Mouse (Mus musculus) limb, embryonic 12.5 days (tissue): ENCODE results near the gene Ccl2. TPM values are rescaled to one million over a fixed set of nuclear protein-coding genes. Genes with fewer than 3 reads are reported as not detected.

Source experiments
- ATAC-seq: fragments of 200-750 bp; cut with Nextera tagmentation; 2 replicates; pipeline ENCODE4 v1.8.0; 2017; ENCODE audit warnings: low read depth, moderate TSS enrichment; ENCODE audit not compliant: insufficient number of reproducible peaks, insufficient read depth, low FRiP score, low TSS enrichment
- H3K27ac ChIP-seq: fragments of 300-500 bp; sonication (generic); 2 replicates; pipeline ENCODE4 v1.5.1; 2016; ENCODE audit warnings: mild to moderate bottlenecking, moderate library complexity
- H3K27me3 ChIP-seq: fragments of 300-500 bp; sonication (generic); 2 replicates; pipeline ENCODE4 v1.6.1; 2016; ENCODE audit warnings: mild to moderate bottlenecking, moderate library complexity
- H3K36me3 ChIP-seq: fragments of 300-500 bp; sonication (generic); 2 replicates; pipeline ENCODE4 v1.6.1; 2016; ENCODE audit warnings: mild to moderate bottlenecking, moderate library complexity
- H3K4me1 ChIP-seq: fragments of 300-500 bp; sonication (generic); replicated peaks from 2 replicates; pipeline ENCODE4 v1.6.1; 2016
- H3K4me2 ChIP-seq: fragments of 300-500 bp; sonication (generic); 2 replicates; pipeline ENCODE4 v1.6.1; 2016; ENCODE audit warnings: mild to moderate bottlenecking, moderate library complexity
- H3K4me3 ChIP-seq: fragments of 300-500 bp; sonication (generic); replicated peaks from 2 replicates; pipeline ENCODE4 v1.5.1; 2016; ENCODE audit warnings: mild to moderate bottlenecking
- H3K9ac ChIP-seq: fragments of 300-500 bp; sonication (generic); replicated peaks from 2 replicates; pipeline ENCODE4 v1.6.1; 2016; ENCODE audit warnings: mild to moderate bottlenecking, moderate library complexity
- H3K9me3 ChIP-seq: fragments of 300-500 bp; sonication (generic); 2 replicates; pipeline ENCODE4 v1.6.1; 2016; ENCODE audit warnings: mild to moderate bottlenecking, moderate library complexity
- WGBS: fragments of 180-500 bp; shearing (Covaris S2); methylation state at CpG from one replicate; pipeline ENCODE4 v1.1.7; 2016; 5-methylcytosine and 5-hydroxymethylcytosine counted together
- polyA plus RNA-seq: library from polyadenylated mRNA; unstranded; fragments of >200 nt; fragmentation: Nextera tagmentation; extraction: Ambion mirVana; gene quantifications from 2 replicates; pipeline ENCODE4 v1.2.1, GENCODE M21; 2016

Gene Ccl2
- polyA plus RNA-seq = 1.1 and 1.5 TPM in 2 replicates

- H3K4me2 ChIP-seq = no peak within 1 kb of the TSS
- no peaks in the 10 kb centered on the region for H3K27me3 ChIP-seq
- H3K4me1 ChIP-seq = peaks cover 3% of the 10 kb centered on the region; the same call in 1 of the 2 replicates
- no peak within 1 kb of the TSS for H3K9ac ChIP-seq
- no peak for ATAC-seq
- H3K27ac ChIP-seq = no peak within 1 kb of the TSS
- WGBS = 47% methylated on average over 5 of the region's 5 CpGs
- H3K9me3 ChIP-seq = no peaks in the 10 kb centered on the region
- no peak within 1 kb of the TSS for H3K4me3 ChIP-seq
- no peaks in the 10 kb centered on the region for H3K36me3 ChIP-seq
Measured at GRCm38 (mm10) chr11:82035356-82035755, at the start of gene Ccl2. TSS of gene Ccl2 (plus strand) at chr11:82035571.

- peaks cover 8% of the 10 kb centered on the region; the same call in 1 of the 2 replicates for H3K4me1 ChIP-seq
- no peaks in the 10 kb centered on the region for H3K36me3 ChIP-seq
- no peaks in the 10 kb centered on the region for H3K9me3 ChIP-seq
- ATAC-seq = no peak
- 0 out of 2 replicates have a peak, but pooled peaks cover 9% of the 10 kb centered on the region for H3K27me3 ChIP-seq
- H3K27ac ChIP-seq = no peak overlapping the region
- H3K9ac ChIP-seq = no peak overlapping the region
- H3K4me2 ChIP-seq = no peak overlapping the region
- WGBS = 64% methylated on average over 10 of the region's 10 CpGs
- H3K4me3 ChIP-seq = no peak overlapping the region
Measured at GRCm38 (mm10) chr11:81996172-81996841, 39.1 kb upstream of the Ccl2 start.

- Histone ChIP-seq H3K9ac (no peak overlapping the region), H3K4me3 (no peak overlapping the region), H3K4me2 (no peak overlapping the region), H3K9me3 (no peaks in the 10 kb centered on the region), H3K27me3 (0 out of 2 replicates have a peak, but pooled peaks cover 9% of the 10 kb centered on the region), H3K27ac (no peak overlapping the region), H3K4me1 (peaks cover 8% of the 10 kb centered on the region; the same call in 1 of the 2 replicates), H3K36me3 (no peaks in the 10 kb centered on the region)
- 90% methylated on average over 5 of the region's 5 CpGs for WGBS
- no peak for ATAC-seq
Measured at GRCm38 (mm10) chr11:81997085-81997484, 38.3 kb upstream of the Ccl2 start.

- no peak overlapping the region for H3K4me3 ChIP-seq
- WGBS = 92% methylated on average over 3 of the region's 3 CpGs
- H3K36me3 ChIP-seq = no peaks in the 10 kb centered on the region
- ATAC-seq = no peak
- H3K27ac ChIP-seq = no peak overlapping the region
- H3K27me3 ChIP-seq = 0 out of 2 replicates have a peak, but pooled peaks cover 5% of the 10 kb centered on the region
- no peaks in the 10 kb centered on the region for H3K9me3 ChIP-seq
- H3K4me2 ChIP-seq = no peak overlapping the region
- peaks cover 8% of the 10 kb centered on the region; the same call in 1 of the 2 replicates for H3K4me1 ChIP-seq
- H3K9ac ChIP-seq = no peak overlapping the region
Measured at GRCm38 (mm10) chr11:81998646-81999045, 36.7 kb upstream of the Ccl2 start.

GRCm38 (mm10) chr11:81999469-81999868 lies 35.9 kb upstream of the Ccl2 start:
- Histone ChIP-seq H3K4me3 (no peak overlapping the region), H3K27me3 (0 out of 2 replicates have a peak, but pooled peaks cover 5% of the 10 kb centered on the region), H3K4me2 (no peak overlapping the region), H3K9me3 (no peaks in the 10 kb centered on the region), H3K4me1 (peaks cover 8% of the 10 kb centered on the region; the same call in 1 of the 2 replicates), H3K36me3 (no peaks in the 10 kb centered on the region), H3K27ac (no peak overlapping the region), H3K9ac (no peak overlapping the region)
- WGBS = 66% methylated on average over 4 of the region's 4 CpGs
- no peak for ATAC-seq

GRCm38 (mm10) chr11:82000581-82000980 lies 34.8 kb upstream of the Ccl2 start:
- H3K9me3 ChIP-seq = no peaks in the 10 kb centered on the region
- H3K27me3 ChIP-seq = 0 out of 2 replicates have a peak, but pooled peaks cover 5% of the 10 kb centered on the region
- H3K27ac ChIP-seq = no peak overlapping the region
- H3K9ac ChIP-seq = no peak overlapping the region
- WGBS = 19% methylated on average over 5 of the region's 5 CpGs
- no peak for ATAC-seq
- H3K4me2 ChIP-seq = no peak overlapping the region
- no peak overlapping the region for H3K4me3 ChIP-seq
- H3K36me3 ChIP-seq = no peaks in the 10 kb centered on the region
- H3K4me1 ChIP-seq = peaks cover 8% of the 10 kb centered on the region; the same call in 1 of the 2 replicates

GRCm38 (mm10) chr11:82004810-82005209 lies 30.6 kb upstream of the Ccl2 start:
- ATAC-seq = no peak

GRCm38 (mm10) chr11:82006796-82007423 lies 28.5 kb upstream of the Ccl2 start:
- no peak overlapping the region for H3K27ac ChIP-seq
- no peak overlapping the region for H3K9ac ChIP-seq
- 55% methylated on average over 12 of the region's 12 CpGs for WGBS
- no peaks in the 10 kb centered on the region; the same call in 1 of the 2 replicates for H3K27me3 ChIP-seq
- H3K36me3 ChIP-seq = no peaks in the 10 kb centered on the region
- H3K9me3 ChIP-seq = no peaks in the 10 kb centered on the region
- no peak overlapping the region for H3K4me2 ChIP-seq
- ATAC-seq = no peak
- H3K4me3 ChIP-seq = no peak overlapping the region
- peaks cover 6% of the 10 kb centered on the region; the same call in 1 of the 2 replicates for H3K4me1 ChIP-seq

More at GRCm38 (mm10) chr11:82004810-82005209, 30.6 kb upstream of the Ccl2 start:
- Histone ChIP-seq H3K4me1 (peaks cover 14% of the 10 kb centered on the region), H3K4me3 (no peak overlapping the region), H3K27ac (no peak overlapping the region), H3K4me2 (no peak overlapping the region), H3K9me3 (no peaks in the 10 kb centered on the region), H3K27me3 (no peaks in the 10 kb centered on the region), H3K9ac (no peak overlapping the region), H3K36me3 (no peaks in the 10 kb centered on the region)
- WGBS = 66% methylated on average over 2 of the region's 2 CpGs

GRCm38 (mm10) chr11:82010115-82010514 lies 25.3 kb upstream of the Ccl2 start:
- no peaks in the 10 kb centered on the region for H3K36me3 ChIP-seq
- ATAC-seq = no peak

GRCm38 (mm10) chr11:82011411-82012193 lies 23.8 kb upstream of the Ccl2 start:
- H3K4me2 ChIP-seq = no peak overlapping the region
- no peaks in the 10 kb centered on the region for H3K9me3 ChIP-seq
- ATAC-seq = no peak
- H3K9ac ChIP-seq = no peak overlapping the region
- H3K36me3 ChIP-seq = no peaks in the 10 kb centered on the region
- H3K27me3 ChIP-seq = no peaks in the 10 kb centered on the region; the same call in 1 of the 2 replicates
- no peak overlapping the region for H3K4me3 ChIP-seq
- WGBS = 52% methylated on average over 8 of the region's 8 CpGs
- peaks cover 6% of the 10 kb centered on the region; the same call in 1 of the 2 replicates for H3K4me1 ChIP-seq
- no peak overlapping the region for H3K27ac ChIP-seq

More at GRCm38 (mm10) chr11:82010115-82010514, 25.3 kb upstream of the Ccl2 start:
- no peaks in the 10 kb centered on the region for H3K9me3 ChIP-seq
- H3K9ac ChIP-seq = no peak overlapping the region
- no peak overlapping the region for H3K4me2 ChIP-seq
- WGBS = 87% methylated on average over 3 of the region's 3 CpGs
- no peak overlapping the region for H3K27ac ChIP-seq
- H3K4me3 ChIP-seq = no peak overlapping the region
- H3K27me3 ChIP-seq = no peaks in the 10 kb centered on the region; the same call in 1 of the 2 replicates
- peaks cover 6% of the 10 kb centered on the region; the same call in 1 of the 2 replicates for H3K4me1 ChIP-seq

GRCm38 (mm10) chr11:82013756-82014155 lies 21.6 kb upstream of the Ccl2 start:
- Histone ChIP-seq H3K4me1 (no peaks in the 10 kb centered on the region), H3K9ac (no peak overlapping the region), H3K27ac (no peak overlapping the region), H3K9me3 (no peaks in the 10 kb centered on the region), H3K4me3 (no peak overlapping the region), H3K36me3 (no peaks in the 10 kb centered on the region), H3K27me3 (no peaks in the 10 kb centered on the region; the same call in 1 of the 2 replicates), H3K4me2 (no peak overlapping the region)
- no peak for ATAC-seq
- 50% methylated on average over 1 of the region's 1 CpGs for WGBS
